Mouse (Mus musculus) C2C12 (cell line): ENCODE measurements at regions not wholly inside any gene's neighbourhood (a gene's known extent, or its start where the extent isn't known, plus 50 kb on each side); places are given as distances from the start of the nearest gene placed in this dataset.

ENCODE experiments used
- H3K27me3 ChIP-seq: one replicate; pipeline ENCODE4 v1.6.1; 2011; ENCODE audit not compliant: control insufficient read depth, insufficient read depth, insufficient read length
- H3K36me3 ChIP-seq: one replicate; pipeline ENCODE4 v1.6.1; 2011; ENCODE audit not compliant: control insufficient read depth, insufficient read depth
- H3K4me3 ChIP-seq: one replicate; pipeline ENCODE4 v1.5.1; 2011; ENCODE audit warnings: mild to moderate bottlenecking, control low read depth; ENCODE audit not compliant: poor library complexity, insufficient read depth, severe bottlenecking
- H3K79me2 ChIP-seq: one replicate; pipeline ENCODE4 v1.6.1; 2011; ENCODE audit not compliant: control insufficient read depth, insufficient read depth
- H3K79me3 ChIP-seq: one replicate; pipeline ENCODE4 v1.6.1; 2011; ENCODE audit warnings: low read depth, control low read depth
- H3ac ChIP-seq: one replicate; pipeline ENCODE3; 2011; ENCODE audit warnings: low read depth; ENCODE audit not compliant: control insufficient read depth, insufficient read length
- CEBPB ChIP-seq: IDR thresholded peaks from one replicate; pipeline ENCODE4 v1.6.1; 2011; ENCODE audit warnings: low read depth, mild to moderate bottlenecking, control low read depth, moderate library complexity
- CTCF ChIP-seq: IDR thresholded peaks from one replicate; pipeline ENCODE4 v1.5.1; 2011; ENCODE audit not compliant: control insufficient read depth, insufficient read depth, insufficient read length
- FOSL1 ChIP-seq: IDR thresholded peaks from one replicate; pipeline ENCODE4 v1.8.0; 2011; ENCODE audit warnings: mild to moderate bottlenecking, low read length; ENCODE audit not compliant: poor library complexity, insufficient read depth, severe bottlenecking
- MAX ChIP-seq: IDR thresholded peaks from one replicate; pipeline ENCODE4 v1.6.1; 2011; ENCODE audit warnings: mild to moderate bottlenecking, control low read depth
- MYOD1 ChIP-seq: IDR thresholded peaks from one replicate; pipeline ENCODE4 v1.6.1; 2011; ENCODE audit warnings: low read depth; ENCODE audit not compliant: control insufficient read depth, insufficient read length
- MYOG ChIP-seq: IDR thresholded peaks from one replicate; pipeline ENCODE4 v1.6.1; 2011; ENCODE audit not compliant: control insufficient read depth, insufficient read length; ENCODE audit errors: extremely low read depth
- USF1 ChIP-seq: IDR thresholded peaks from one replicate; pipeline ENCODE4 v1.6.1; 2011; ENCODE audit warnings: low read depth, mild to moderate bottlenecking, control low read depth, moderate library complexity

DNA sequence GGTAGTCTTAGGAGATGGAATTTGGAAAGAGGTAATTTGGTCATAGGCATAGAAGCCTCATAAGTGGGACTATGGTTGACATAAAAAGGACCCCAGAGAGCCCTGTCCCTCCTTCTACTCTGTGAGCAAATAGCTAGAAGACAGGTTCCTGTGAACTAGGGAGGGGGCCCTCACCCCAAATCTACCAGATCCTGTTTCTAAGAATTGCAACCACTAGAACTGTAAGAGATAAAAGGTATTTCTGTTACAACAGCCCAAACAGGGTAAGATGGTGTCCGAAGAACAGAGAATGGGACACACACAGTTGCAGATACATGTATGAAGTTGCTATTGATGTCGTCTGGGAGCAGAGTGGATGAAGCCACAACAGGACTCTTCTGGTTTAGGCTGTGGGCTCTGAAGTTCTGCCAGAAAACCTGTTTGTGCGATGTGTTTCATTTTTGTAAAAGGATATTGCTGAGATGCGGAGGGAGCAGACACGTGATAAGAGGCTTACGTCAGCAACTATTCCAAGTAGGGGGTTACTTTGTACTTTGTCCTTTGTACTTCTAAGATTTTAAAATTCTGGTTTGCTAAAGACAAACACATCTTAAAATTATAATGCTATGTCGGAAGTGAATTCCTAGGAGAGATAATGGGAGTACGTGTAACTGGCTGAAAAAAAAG is 164.0 kb downstream of the Usp46 start:
- H3K79me3 ChIP-seq, result no peaks in the 10 kb centered on the region
- no peak overlapping the region for H3ac ChIP-seq
- H3K79me2 ChIP-seq, result no peaks in the 10 kb centered on the region
- no peak overlapping the region for H3K4me3 ChIP-seq
- TF ChIP-seq MAX (no peak), FOSL1 (no peak), MYOD1 (no peak), MYOG (no peak), CEBPB (no peak), USF1 (no peak)
- H3K27me3 ChIP-seq, result no peaks in the 10 kb centered on the region
- no peaks in the 10 kb centered on the region for H3K36me3 ChIP-seq

DNA sequence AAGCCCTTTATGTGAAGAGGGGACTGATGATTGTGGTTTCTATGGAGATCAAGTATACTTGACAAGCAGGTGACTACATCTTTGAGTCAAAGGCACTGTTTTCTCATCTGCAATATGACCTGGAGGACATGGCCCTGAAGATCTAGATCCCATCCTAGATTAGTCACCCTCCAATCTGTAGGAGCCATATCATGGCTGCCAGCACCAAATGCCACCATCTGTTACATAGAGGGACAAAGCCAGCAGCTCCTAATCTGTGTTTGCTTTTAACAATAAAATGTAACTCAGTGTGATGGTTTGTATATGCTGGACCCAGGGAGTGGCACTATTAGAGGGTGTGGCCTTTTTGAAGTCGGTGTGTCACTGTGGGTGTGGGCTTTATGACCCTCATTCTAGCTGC is 156.1 kb downstream of the Usp46 start:
- Histone ChIP-seq H3K36me3 (no peaks in the 10 kb centered on the region), H3ac (no peak overlapping the region), H3K4me3 (no peak overlapping the region), H3K79me2 (no peaks in the 10 kb centered on the region), H3K27me3 (no peaks in the 10 kb centered on the region), H3K79me3 (no peaks in the 10 kb centered on the region)
- TF ChIP-seq MYOG, result no peak
- TF ChIP-seq CTCF, result no peak
- TF ChIP-seq CEBPB, result no peak

DNA sequence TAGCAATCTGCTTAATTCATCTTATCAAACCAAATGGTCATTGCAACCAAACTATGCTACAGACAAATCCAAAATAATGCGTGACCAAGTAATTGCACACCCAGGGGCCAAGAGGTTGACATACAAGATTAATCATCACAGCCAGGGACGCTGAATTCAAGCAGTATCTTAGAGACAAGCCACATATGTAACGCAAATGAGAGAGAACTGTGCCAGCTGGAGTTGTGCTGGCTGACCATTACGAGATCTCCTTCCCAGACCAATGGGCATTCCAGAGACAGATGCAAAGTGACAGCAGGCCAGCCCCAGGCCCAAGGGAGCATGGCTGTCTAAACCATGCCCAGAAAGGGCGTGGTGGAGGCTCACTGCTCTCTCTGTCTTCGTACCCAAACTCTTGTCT is 155.1 kb downstream of the Usp46 start:
- H3K79me2 ChIP-seq, result no peaks in the 10 kb centered on the region
- H3K36me3 ChIP-seq, result no peaks in the 10 kb centered on the region
- no peak overlapping the region for H3K4me3 ChIP-seq
- H3K27me3 ChIP-seq, result no peaks in the 10 kb centered on the region
- H3K79me3 ChIP-seq, result no peaks in the 10 kb centered on the region
- no peak overlapping the region for H3ac ChIP-seq
- TF ChIP-seq CEBPB, result no peak
- no peak for TF ChIP-seq MYOG
- no peak for TF ChIP-seq FOSL1
- no peak for TF ChIP-seq MYOD1
- TF ChIP-seq USF1, result no peak
- TF ChIP-seq MAX, result no peak
- TF ChIP-seq CTCF, result no peak

DNA sequence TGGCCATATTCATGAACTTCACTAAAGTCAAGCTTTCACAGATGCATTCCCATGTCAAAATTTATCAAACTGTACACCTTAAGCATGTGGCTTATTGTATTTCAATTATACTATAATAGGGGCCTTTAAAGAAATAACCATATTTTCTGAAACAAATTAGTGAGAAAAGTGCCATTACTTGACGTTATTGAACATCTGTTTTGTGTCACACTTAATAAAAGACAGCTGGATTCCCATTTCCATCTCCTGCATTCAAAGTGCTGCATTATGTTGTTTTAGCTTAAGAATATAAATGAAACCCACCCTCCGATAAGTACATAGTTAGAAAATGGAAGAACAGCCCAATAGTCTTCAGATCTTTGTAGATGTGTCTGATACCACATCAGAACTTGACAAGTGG is 150.2 kb downstream of the Usp46 start:
- TF ChIP-seq MYOG (no peak), MYOD1 (no peak), CEBPB (no peak), USF1 (no peak), MAX (no peak)
- Histone ChIP-seq H3K27me3 (no peaks in the 10 kb centered on the region), H3K79me3 (no peaks in the 10 kb centered on the region), H3K4me3 (no peak overlapping the region), H3K79me2 (no peaks in the 10 kb centered on the region), H3K36me3 (no peaks in the 10 kb centered on the region), H3ac (no peak overlapping the region)

DNA sequence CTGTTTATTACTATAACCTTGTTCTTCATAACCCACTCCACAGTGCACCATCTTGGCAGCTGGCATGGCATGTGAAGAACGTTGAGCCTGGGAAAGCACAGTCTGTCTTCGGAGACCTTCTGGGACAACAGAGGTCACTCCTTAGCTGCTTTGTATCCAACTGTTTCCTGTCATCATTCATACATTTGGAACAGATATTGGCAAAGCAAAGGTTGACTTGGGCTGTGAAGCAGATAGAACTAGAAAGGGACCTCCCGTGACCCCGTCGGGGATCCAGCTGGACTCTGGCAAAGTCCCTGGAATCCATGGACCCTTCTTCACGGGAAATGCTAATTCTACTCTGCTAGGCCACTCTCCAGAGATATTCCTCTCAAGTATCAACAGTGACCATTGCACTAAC is 148.3 kb downstream of the Usp46 start:
- H3K79me2 ChIP-seq, result no peaks in the 10 kb centered on the region
- H3K79me3 ChIP-seq, result no peaks in the 10 kb centered on the region
- TF ChIP-seq MYOD1 (no peak), MAX (no peak), FOSL1 (no peak), MYOG (no peak), USF1 (no peak), CTCF (no peak), CEBPB (no peak)
- H3K27me3 ChIP-seq, result no peaks in the 10 kb centered on the region
- no peak overlapping the region for H3ac ChIP-seq
- no peak overlapping the region for H3K4me3 ChIP-seq
- H3K36me3 ChIP-seq, result no peaks in the 10 kb centered on the region

DNA sequence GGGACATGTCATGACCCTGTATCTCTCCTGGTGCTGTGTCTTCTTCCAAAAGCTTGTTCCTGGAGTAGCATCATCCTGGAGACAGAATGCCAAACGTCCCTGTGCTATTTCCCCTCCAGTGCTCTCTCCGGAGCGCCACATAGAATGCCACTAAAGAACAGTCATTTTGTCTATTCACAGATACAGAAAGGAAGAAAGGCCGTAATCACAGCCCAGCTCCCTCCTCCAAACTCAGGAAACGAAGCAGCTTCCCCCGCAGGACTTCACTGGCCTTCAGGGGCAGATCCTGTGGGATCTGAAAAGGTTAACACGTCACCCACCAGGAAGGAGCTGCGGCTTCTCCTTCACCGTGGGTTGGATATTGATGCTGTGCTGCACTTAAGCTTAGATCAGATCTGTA is 140.7 kb downstream of the Usp46 start:
- TF ChIP-seq MYOG (no peak), CTCF (no peak), CEBPB (no peak), USF1 (no peak), MYOD1 (no peak), MAX (no peak)
- no peak overlapping the region for H3ac ChIP-seq

More for the DNA sequence above, 140.7 kb downstream of the Usp46 start:
- Histone ChIP-seq H3K4me3 (no peak overlapping the region), H3K79me2 (no peaks in the 10 kb centered on the region), H3K27me3 (no peaks in the 10 kb centered on the region), H3K36me3 (no peaks in the 10 kb centered on the region), H3K79me3 (no peaks in the 10 kb centered on the region)
